Mouse (Mus musculus) spleen, adult 2 months (tissue): ENCODE measurements around the gene Dnajc7.

ENCODE experiments used
- CTCF ChIP-seq: fragments of 200-500 bp; IDR thresholded peaks from 2 replicates; pipeline ENCODE4 v1.5.1; 2011; ENCODE audit warnings: mild to moderate bottlenecking, inconsistent platforms; ENCODE audit not compliant: insufficient read depth, insufficient read length, insufficient replicate concordance; ENCODE audit errors: extremely low read depth
- POLR2A ChIP-seq: fragments of 200-500 bp; IDR thresholded peaks from 2 replicates; pipeline ENCODE4 v1.6.1; 2011; ENCODE audit warnings: low read depth, low read length, inconsistent platforms

GRCm38 (mm10) chr11:100648405-100648804 lies 28.4 kb upstream of the Dnajc7 start:
- no peak for TF ChIP-seq CTCF
- no peak for TF ChIP-seq POLR2A
